9 mouse cellular contexts compared by ENCODE assay signal in the genomic region with DNA sequence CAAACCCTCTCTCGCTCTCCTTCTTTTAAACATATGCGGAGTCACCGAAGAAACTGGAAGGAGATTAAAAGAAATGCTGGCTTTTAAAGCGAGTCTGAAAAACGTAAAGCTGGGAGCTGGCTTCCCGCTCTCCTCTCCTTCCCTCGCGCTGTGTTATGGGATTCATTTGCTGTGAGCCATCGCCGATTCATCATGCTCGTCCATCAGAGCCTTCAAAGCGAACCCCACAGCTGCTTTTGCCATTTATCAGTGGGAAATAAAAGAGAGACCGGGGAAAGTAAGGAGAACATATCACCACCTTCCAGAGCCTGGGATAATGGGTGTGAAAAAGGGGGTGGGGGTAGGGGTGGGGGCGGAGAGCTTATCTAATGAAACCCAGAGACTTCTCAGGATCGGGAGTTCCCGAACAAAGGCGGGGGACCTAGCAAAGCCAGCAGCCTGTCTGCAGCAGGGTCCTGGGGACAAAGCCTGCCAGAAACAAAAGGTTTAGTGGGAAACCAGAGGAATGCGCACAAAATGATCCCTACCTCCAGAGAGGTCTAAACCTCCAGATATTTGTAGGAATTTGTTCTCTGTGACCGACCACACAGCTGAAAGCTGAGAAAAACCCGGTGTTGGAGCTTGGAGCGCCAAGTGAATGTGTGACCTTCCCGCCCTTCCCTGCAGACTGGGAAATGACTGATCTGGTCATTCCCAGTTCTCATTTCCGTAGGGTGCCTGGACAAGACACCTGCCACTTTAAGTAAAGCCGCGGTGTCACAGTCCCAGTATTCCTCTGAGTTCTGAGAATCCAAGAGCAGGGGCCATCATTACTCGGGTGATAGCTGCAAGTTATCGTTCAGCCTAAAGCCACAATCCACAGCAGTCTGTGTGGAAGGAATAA.
A peak's percentile ranks its signal among the peaks of the same experiment; 100 is the strongest.
DNase-seq lines count a peak whose midpoint lies in the region; ATAC-seq lines count a peak whose summit lies in the region.
"Had no signal": no experiment of that assay in that cellular context is flagged by ENCODE, and none has a peak within 500 bp of the region (broad histone marks: within the 10 kb centered on the region; RNA-seq: fewer than 3 reads in every experiment).

No protein-coding gene starts in this region.

- peaks cover 19% of the 10 kb centered on the region for H3K4me1 ChIP-seq in forebrain, embryonic 15.5 days
- no peaks in the 10 kb centered on the region for H3K4me1 ChIP-seq in liver, embryonic 12.5 days
- H3K4me1 ChIP-seq in stomach, embryonic 16.5 days (ENCODE audit: control insufficient read depth, insufficient read depth, low read length): peaks cover 26% of the 10 kb centered on the region

- H3K36me3 ChIP-seq in forebrain, embryonic 15.5 days: no peaks in the 10 kb centered on the region
- H3K36me3 ChIP-seq in liver, embryonic 12.5 days: no peaks in the 10 kb centered on the region
- H3K36me3 ChIP-seq in stomach, embryonic 16.5 days (ENCODE audit: control insufficient read depth, insufficient read depth, low read length): no peaks in the 10 kb centered on the region

- H3K27ac ChIP-seq in forebrain, embryonic 15.5 days (replicated peaks): peak overlapping the region; percentile 79
- no peak overlapping the region for H3K27ac ChIP-seq in liver, embryonic 12.5 days
- peak overlapping the region; percentile 83 for H3K27ac ChIP-seq in stomach, embryonic 16.5 days (ENCODE audit: low read length)
- H3K27ac ChIP-seq: macrophage had no signal

- ATAC-seq in forebrain, embryonic 15.5 days (replicated peaks): peak; percentile 65
- no peak for ATAC-seq in liver, embryonic 12.5 days
- peak; percentile 75; the same call in 1 of the 2 replicates for ATAC-seq in stomach, embryonic 16.5 days (ENCODE audit: insufficient read depth, low FRiP score)

- H3K4me2 ChIP-seq in forebrain, embryonic 15.5 days (replicated peaks): peak overlapping the region; percentile 48
- H3K4me2 ChIP-seq in liver, embryonic 12.5 days: peak overlapping the region; percentile 45
- H3K4me2 ChIP-seq in stomach, embryonic 16.5 days (ENCODE audit: low read depth, low read length): peak overlapping the region; percentile 55

- peak overlapping the region; percentile 31 for H3K4me3 ChIP-seq in forebrain, embryonic 15.5 days
- no peak overlapping the region for H3K4me3 ChIP-seq in liver, embryonic 12.5 days
- peak overlapping the region; percentile 21 for H3K4me3 ChIP-seq in stomach, embryonic 16.5 days (replicated peaks; ENCODE audit: low read length)

- H3K27me3 ChIP-seq in forebrain, embryonic 15.5 days: no peaks in the 10 kb centered on the region
- H3K27me3 ChIP-seq in liver, embryonic 12.5 days (replicated peaks): peaks cover 68% of the 10 kb centered on the region
- H3K27me3 ChIP-seq in stomach, embryonic 16.5 days (ENCODE audit: control insufficient read depth, insufficient read depth, low read length): no peaks in the 10 kb centered on the region

- no peaks in the 10 kb centered on the region for H3K9me3 ChIP-seq in forebrain, embryonic 15.5 days
- H3K9me3 ChIP-seq in liver, embryonic 12.5 days (replicated peaks): no peaks in the 10 kb centered on the region; the same call in 1 of the 2 replicates
- H3K9me3 ChIP-seq in stomach, embryonic 16.5 days (replicated peaks; ENCODE audit: control insufficient read depth, low read length): no peaks in the 10 kb centered on the region

- under 1% methylated on average over 27 of the region's 27 CpGs for WGBS in forebrain, embryonic 15.5 days
- 4% methylated on average over 27 of the region's 27 CpGs for WGBS in liver, embryonic 12.5 days (ENCODE audit: insufficient replicate concordance)
- WGBS in stomach, embryonic 16.5 days: 5% methylated on average over 27 of the region's 27 CpGs

- DNase-seq in lung, postnatal 10 days: peak; percentile 13
- no peak for DNase-seq in lung, postnatal 36 days
- no peak for DNase-seq in urinary bladder, postnatal 36 days (ENCODE audit: low spot score in 2 of 2)
- no peak for DNase-seq in T-cell, adult 2 months (ENCODE audit: low spot score)
- no peak for DNase-seq in kidney, adult 11 months

- H3K9ac ChIP-seq in forebrain, embryonic 15.5 days (replicated peaks): peak overlapping the region; percentile 46
- no peak overlapping the region for H3K9ac ChIP-seq in liver, embryonic 12.5 days
- peak overlapping the region; percentile 54 for H3K9ac ChIP-seq in stomach, embryonic 16.5 days (ENCODE audit: low read length)
